Mouse (Mus musculus) limb, embryonic 12.5 days (tissue): ENCODE measurements at regions not wholly inside any gene's neighbourhood (a gene's known extent, or its start where the extent isn't known, plus 50 kb on each side); places are given as distances from the start of the nearest gene placed in this dataset.

Source experiments
- ATAC-seq: fragments of 200-750 bp; cut with Nextera tagmentation; 2 replicates; pipeline ENCODE4 v1.8.0; 2017; ENCODE audit warnings: low read depth, moderate TSS enrichment; ENCODE audit not compliant: insufficient number of reproducible peaks, insufficient read depth, low FRiP score, low TSS enrichment
- H3K27ac ChIP-seq: fragments of 300-500 bp; sonication (generic); 2 replicates; pipeline ENCODE4 v1.5.1; 2016; ENCODE audit warnings: mild to moderate bottlenecking, moderate library complexity
- H3K27me3 ChIP-seq: fragments of 300-500 bp; sonication (generic); 2 replicates; pipeline ENCODE4 v1.6.1; 2016; ENCODE audit warnings: mild to moderate bottlenecking, moderate library complexity
- H3K36me3 ChIP-seq: fragments of 300-500 bp; sonication (generic); 2 replicates; pipeline ENCODE4 v1.6.1; 2016; ENCODE audit warnings: mild to moderate bottlenecking, moderate library complexity
- H3K4me1 ChIP-seq: fragments of 300-500 bp; sonication (generic); replicated peaks from 2 replicates; pipeline ENCODE4 v1.6.1; 2016
- H3K4me2 ChIP-seq: fragments of 300-500 bp; sonication (generic); 2 replicates; pipeline ENCODE4 v1.6.1; 2016; ENCODE audit warnings: mild to moderate bottlenecking, moderate library complexity
- H3K4me3 ChIP-seq: fragments of 300-500 bp; sonication (generic); replicated peaks from 2 replicates; pipeline ENCODE4 v1.5.1; 2016; ENCODE audit warnings: mild to moderate bottlenecking
- H3K9ac ChIP-seq: fragments of 300-500 bp; sonication (generic); replicated peaks from 2 replicates; pipeline ENCODE4 v1.6.1; 2016; ENCODE audit warnings: mild to moderate bottlenecking, moderate library complexity
- H3K9me3 ChIP-seq: fragments of 300-500 bp; sonication (generic); 2 replicates; pipeline ENCODE4 v1.6.1; 2016; ENCODE audit warnings: mild to moderate bottlenecking, moderate library complexity
- WGBS: fragments of 180-500 bp; shearing (Covaris S2); methylation state at CpG from one replicate; pipeline ENCODE4 v1.1.7; 2016; 5-methylcytosine and 5-hydroxymethylcytosine counted together

- Histone ChIP-seq H3K9me3 (no peaks in the 10 kb centered on the region), H3K4me1 (no peaks in the 10 kb centered on the region), H3K27me3 (no peaks in the 10 kb centered on the region), H3K4me2 (no peak overlapping the region), H3K9ac (no peak overlapping the region), H3K36me3 (no peaks in the 10 kb centered on the region), H3K4me3 (no peak overlapping the region), H3K27ac (no peak overlapping the region)
- ATAC-seq: no peak
- 82% methylated on average over 4 of the region's 4 CpGs for WGBS
Measured at GRCm38 (mm10) chr4:74847332-74848053, 430.6 kb downstream of the Dmac1 start.

GRCm38 (mm10) chr4:74798173-74798799 lies 479.8 kb downstream of the Dmac1 start:
- H3K36me3 ChIP-seq: no peaks in the 10 kb centered on the region
- H3K4me3 ChIP-seq: no peak overlapping the region
- H3K4me2 ChIP-seq: no peak overlapping the region
- H3K4me1 ChIP-seq: no peaks in the 10 kb centered on the region
- no peaks in the 10 kb centered on the region for H3K9me3 ChIP-seq
- ATAC-seq: no peak
- WGBS: 35% methylated on average over 2 of the region's 2 CpGs
- H3K9ac ChIP-seq: no peak overlapping the region
- H3K27me3 ChIP-seq: no peaks in the 10 kb centered on the region
- H3K27ac ChIP-seq: no peak overlapping the region

GRCm38 (mm10) chr4:74797456-74797855 lies 480.6 kb downstream of the Dmac1 start:
- ATAC-seq: no peak
- H3K4me2 ChIP-seq: no peak overlapping the region
- H3K4me3 ChIP-seq: no peak overlapping the region
- H3K9ac ChIP-seq: no peak overlapping the region
- no peak overlapping the region for H3K27ac ChIP-seq
- H3K4me1 ChIP-seq: no peaks in the 10 kb centered on the region
- 58% methylated on average over 2 of the region's 2 CpGs for WGBS
- no peaks in the 10 kb centered on the region for H3K9me3 ChIP-seq
- no peaks in the 10 kb centered on the region for H3K36me3 ChIP-seq
- no peaks in the 10 kb centered on the region for H3K27me3 ChIP-seq

GRCm38 (mm10) chr4:74796676-74797075 lies 481.4 kb downstream of the Dmac1 start:
- H3K4me3 ChIP-seq: no peak overlapping the region
- H3K4me1 ChIP-seq: no peaks in the 10 kb centered on the region
- H3K27ac ChIP-seq: no peak overlapping the region
- no peaks in the 10 kb centered on the region for H3K27me3 ChIP-seq
- no peak for ATAC-seq
- no peaks in the 10 kb centered on the region for H3K9me3 ChIP-seq
- no peak overlapping the region for H3K9ac ChIP-seq
- H3K36me3 ChIP-seq: no peaks in the 10 kb centered on the region
- no peak overlapping the region for H3K4me2 ChIP-seq

- Histone ChIP-seq H3K4me2 (no peak overlapping the region), H3K27me3 (no peaks in the 10 kb centered on the region)
- WGBS: 11% methylated on average over 2 of the region's 2 CpGs
Measured at GRCm38 (mm10) chr4:74747985-74748384, 505.7 kb downstream of the Kdm4c start.

GRCm38 (mm10) chr4:74739642-74740041 lies 497.3 kb downstream of the Kdm4c start:
- no peak overlapping the region for H3K27ac ChIP-seq
- peaks cover 10% of the 10 kb centered on the region; the same call in 1 of the 2 replicates for H3K9me3 ChIP-seq

More at GRCm38 (mm10) chr4:74747985-74748384, 505.7 kb downstream of the Kdm4c start:
- no peak overlapping the region for H3K27ac ChIP-seq
- H3K9ac ChIP-seq: no peak overlapping the region
- peaks cover 6% of the 10 kb centered on the region; the same call in 1 of the 2 replicates for H3K4me1 ChIP-seq
- H3K9me3 ChIP-seq: no peaks in the 10 kb centered on the region
- H3K4me3 ChIP-seq: no peak overlapping the region
- H3K36me3 ChIP-seq: no peaks in the 10 kb centered on the region
- peak; percentile 37; the same call in 1 of the 2 replicates for ATAC-seq

More at GRCm38 (mm10) chr4:74739642-74740041, 497.3 kb downstream of the Kdm4c start:
- no peaks in the 10 kb centered on the region for H3K27me3 ChIP-seq
- ATAC-seq: no peak
- no peaks in the 10 kb centered on the region for H3K36me3 ChIP-seq
- no peak overlapping the region for H3K4me3 ChIP-seq
- WGBS: 21% methylated on average over 2 of the region's 2 CpGs
- H3K4me2 ChIP-seq: no peak overlapping the region
- no peak overlapping the region for H3K9ac ChIP-seq
- no peaks in the 10 kb centered on the region for H3K4me1 ChIP-seq
